Mouse (Mus musculus): ENCODE measurements around the gene A930004D18Rik. TPM values are rescaled to one million over a fixed set of nuclear protein-coding genes. Genes with fewer than 3 reads are reported as not detected.

The A930004D18Rik gene
- polyA plus RNA-seq, 1 experiment from 2014 or later = 13.6 TPM

DNA sequence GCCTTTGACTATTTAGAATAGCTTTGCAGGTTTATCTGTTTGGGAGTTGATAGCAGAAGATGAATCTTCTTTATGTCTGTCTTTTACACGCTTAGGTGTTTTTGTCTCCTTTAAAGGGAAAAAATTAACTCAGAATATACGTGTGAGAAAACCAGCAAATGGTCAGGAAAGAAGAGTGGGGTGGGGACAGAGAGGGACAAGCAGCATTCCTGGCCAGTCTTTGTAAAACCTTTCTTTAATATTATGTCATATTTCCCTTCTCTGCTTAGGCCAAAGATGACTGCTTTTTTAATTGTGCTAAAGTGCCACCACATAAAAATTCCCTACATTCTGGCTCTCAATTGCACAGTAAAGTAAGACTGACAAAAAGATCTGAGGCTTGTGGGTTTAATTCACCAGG is 21.5 kb upstream of the A930004D18Rik start:
- Histone ChIP-seq H3K27me3 (no peaks in the 10 kb centered on the region), H3K4me1 (peaks cover 19% of the 10 kb centered on the region), H3K36me3 (no peaks in the 10 kb centered on the region), H3K4me3 (no peak overlapping the region), H3K9me3 (no peaks in the 10 kb centered on the region), H3K4me2 (no peak overlapping the region), H3K9ac (no peak overlapping the region), H3K27ac (no peak overlapping the region)
- 36% methylated on average over 2 of the region's 2 CpGs for WGBS
- ATAC-seq (ENCODE audit: borderline replicate concordance, extremely low read depth, low FRiP score, low TSS enrichment) = no peak

DNA sequence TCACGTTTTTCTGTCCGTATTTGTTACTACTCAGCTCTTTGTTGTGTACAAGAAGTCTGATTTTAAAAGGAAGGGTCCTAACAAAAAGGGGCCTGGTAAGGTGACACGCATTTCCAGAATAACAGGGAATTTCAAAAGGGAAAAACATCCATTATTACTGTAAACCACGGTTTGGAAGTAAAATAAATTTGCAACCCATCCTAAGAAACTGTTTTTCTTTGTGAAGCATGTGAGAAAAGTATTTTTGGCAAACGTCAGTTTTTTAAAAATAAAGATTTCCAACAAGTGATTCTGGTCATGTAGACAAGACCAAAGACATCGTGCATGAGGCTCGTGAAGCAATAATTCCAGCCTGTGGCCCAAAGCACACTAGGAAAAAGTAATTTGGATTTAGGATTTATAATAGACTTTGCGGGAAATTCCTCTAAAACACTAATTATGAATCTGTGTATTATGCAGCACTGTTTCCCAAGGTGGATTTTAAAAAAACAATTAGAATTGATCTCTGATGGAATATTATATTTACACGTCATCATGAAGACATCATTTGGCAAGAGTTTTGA is 20.7 kb upstream of the A930004D18Rik start:
- H3K9ac ChIP-seq = peak overlapping the region; percentile 91
- 21% methylated on average over 9 of the region's 9 CpGs for WGBS
- H3K27ac ChIP-seq = peak overlapping the region; percentile 99
- peak overlapping the region; percentile 93 for H3K4me2 ChIP-seq
- H3K27me3 ChIP-seq = no peaks in the 10 kb centered on the region
- peaks cover 27% of the 10 kb centered on the region for H3K4me1 ChIP-seq
- peak overlapping the region; percentile 63 for H3K4me3 ChIP-seq
- ATAC-seq (ENCODE audit: borderline replicate concordance, extremely low read depth, low FRiP score, low TSS enrichment) = no peak
- no peaks in the 10 kb centered on the region for H3K36me3 ChIP-seq
- H3K9me3 ChIP-seq = no peaks in the 10 kb centered on the region

DNA sequence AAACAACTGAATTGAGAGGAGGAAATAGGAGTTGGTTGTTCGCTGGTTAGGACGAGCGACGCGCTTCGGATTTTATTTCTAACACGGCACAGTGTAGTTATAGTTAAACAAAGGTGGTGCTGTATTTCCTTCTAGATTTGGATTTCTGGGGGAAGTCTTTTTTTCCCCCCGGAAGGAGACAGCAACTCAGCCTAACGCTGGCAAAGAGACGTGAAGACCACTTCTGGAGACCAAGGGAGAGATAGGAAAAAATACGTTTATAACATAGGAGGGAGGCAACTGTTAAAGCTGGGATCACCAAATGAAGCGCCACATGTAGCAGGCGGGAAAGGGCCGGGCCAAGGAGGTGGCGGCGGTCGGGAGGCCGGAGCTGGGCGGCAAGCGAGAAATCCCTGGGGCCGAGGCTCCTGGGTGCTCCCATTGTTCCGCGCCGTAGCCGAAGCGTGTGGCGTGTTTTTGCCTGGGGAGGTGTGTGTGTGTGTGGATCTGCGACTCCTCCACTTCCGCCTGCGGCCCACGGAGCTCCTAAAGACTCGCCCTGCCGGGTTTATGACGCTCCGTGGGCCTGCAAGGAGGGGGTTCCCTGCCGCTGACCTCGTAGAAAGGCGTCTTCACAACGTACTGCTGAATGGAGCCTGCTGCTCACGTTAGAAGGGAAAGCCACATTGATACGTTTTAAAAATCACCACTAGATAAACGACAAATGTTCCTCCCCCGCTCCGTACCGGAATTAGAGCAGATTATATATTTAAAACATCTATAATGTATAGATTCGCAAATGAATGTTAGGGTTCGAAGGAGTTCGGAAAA is 20.0 kb upstream of the A930004D18Rik start:
- peaks cover 27% of the 10 kb centered on the region for H3K4me1 ChIP-seq
- peak overlapping the region; percentile 91 for H3K9ac ChIP-seq
- ATAC-seq (ENCODE audit: borderline replicate concordance, extremely low read depth, low FRiP score, low TSS enrichment) = no peak
- WGBS = under 1% methylated on average over 48 of the region's 48 CpGs
- H3K4me2 ChIP-seq = peak overlapping the region; percentile 93
- H3K27ac ChIP-seq = peak overlapping the region; percentile 99
- H3K27me3 ChIP-seq = no peaks in the 10 kb centered on the region
- H3K36me3 ChIP-seq = no peaks in the 10 kb centered on the region
- H3K9me3 ChIP-seq = no peaks in the 10 kb centered on the region
- peak overlapping the region; percentile 63 for H3K4me3 ChIP-seq

DNA sequence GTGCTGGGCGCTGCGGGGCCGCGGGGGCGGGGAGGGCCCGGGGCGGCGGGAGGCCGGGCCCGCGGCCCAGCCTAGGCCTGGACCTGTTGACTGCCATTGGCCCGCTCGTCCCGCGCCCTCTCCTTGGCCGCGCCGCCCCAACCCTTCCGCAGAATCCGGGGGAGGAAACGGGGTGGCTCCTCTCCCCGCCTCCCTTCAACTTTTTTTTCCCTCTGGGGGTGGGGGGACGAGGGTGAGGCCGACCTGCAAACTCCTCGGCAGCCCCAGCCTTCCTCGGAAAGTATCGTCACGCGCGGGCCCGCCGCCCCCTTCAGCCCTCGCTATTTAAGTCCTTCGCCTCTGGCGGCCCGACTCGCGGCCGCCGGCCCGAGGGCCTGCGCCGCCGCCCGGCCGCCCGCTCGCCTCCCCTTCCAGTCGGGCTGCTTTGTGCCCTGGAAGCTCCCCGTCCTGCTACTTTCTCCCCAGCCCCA is 19.3 kb upstream of the A930004D18Rik start:
- H3K27me3 ChIP-seq = no peaks in the 10 kb centered on the region
- peak overlapping the region; percentile 63 for H3K4me3 ChIP-seq
- ATAC-seq (ENCODE audit: borderline replicate concordance, extremely low read depth, low FRiP score, low TSS enrichment) = peak; percentile 99
- H3K4me1 ChIP-seq = peaks cover 27% of the 10 kb centered on the region
- no peaks in the 10 kb centered on the region for H3K9me3 ChIP-seq
- H3K27ac ChIP-seq = peak overlapping the region; percentile 99
- H3K9ac ChIP-seq = peak overlapping the region; percentile 91
- under 1% methylated on average over 35 of the region's 50 CpGs for WGBS
- H3K36me3 ChIP-seq = no peaks in the 10 kb centered on the region
- peak overlapping the region; percentile 93 for H3K4me2 ChIP-seq

DNA sequence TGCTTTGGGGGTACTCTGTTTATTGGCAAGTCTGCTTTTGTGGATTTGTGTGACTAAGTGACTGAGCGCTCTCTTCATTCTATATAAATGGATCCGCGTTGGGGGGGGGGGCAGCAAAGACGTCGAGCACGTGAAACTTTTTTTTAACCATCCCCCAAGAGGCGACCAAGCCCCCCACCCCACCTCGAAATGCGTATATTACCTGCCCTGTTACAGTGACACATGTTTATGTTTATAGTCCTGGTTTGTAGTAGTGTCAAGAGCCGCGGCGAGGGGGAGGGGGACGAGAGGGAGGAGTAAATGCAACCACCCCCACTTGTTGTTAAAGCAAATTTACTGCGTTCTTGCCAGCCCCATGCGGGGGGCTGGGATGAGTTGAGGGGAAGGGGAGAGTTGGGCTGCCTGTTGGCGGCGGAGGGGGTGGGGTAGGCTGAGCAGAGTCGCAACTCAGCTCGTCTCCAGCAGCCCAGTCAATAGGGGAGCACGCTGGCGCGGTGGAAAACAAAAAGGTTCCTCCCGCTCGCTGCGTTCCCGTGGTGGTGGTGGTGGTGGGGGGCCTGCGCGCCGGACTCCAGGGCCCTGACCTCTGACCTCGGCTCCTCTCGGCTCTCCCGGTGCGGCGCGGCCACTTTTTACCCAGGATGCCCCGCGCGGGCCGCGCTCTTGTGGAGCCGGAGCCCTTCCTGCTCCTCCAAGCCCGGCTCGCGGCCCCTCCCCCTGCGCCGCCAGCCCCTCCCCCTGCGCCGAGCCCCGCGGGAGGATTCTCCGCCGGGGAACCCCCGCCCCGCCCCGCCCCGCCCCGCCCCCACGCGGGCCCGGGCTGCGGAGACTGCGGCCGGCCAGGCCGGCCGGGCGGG is 18.6 kb upstream of the A930004D18Rik start:
- under 1% methylated on average over 53 of the region's 66 CpGs for WGBS
- H3K27ac ChIP-seq = peak overlapping the region; percentile 99
- no peaks in the 10 kb centered on the region for H3K36me3 ChIP-seq
- H3K4me2 ChIP-seq = peak overlapping the region; percentile 93
- no peaks in the 10 kb centered on the region for H3K27me3 ChIP-seq
- peak overlapping the region; percentile 63 for H3K4me3 ChIP-seq
- peak overlapping the region; percentile 91 for H3K9ac ChIP-seq
- H3K9me3 ChIP-seq = no peaks in the 10 kb centered on the region
- ATAC-seq (ENCODE audit: borderline replicate concordance, extremely low read depth, low FRiP score, low TSS enrichment) = peak; percentile 92
- H3K4me1 ChIP-seq = peaks cover 27% of the 10 kb centered on the region

DNA sequence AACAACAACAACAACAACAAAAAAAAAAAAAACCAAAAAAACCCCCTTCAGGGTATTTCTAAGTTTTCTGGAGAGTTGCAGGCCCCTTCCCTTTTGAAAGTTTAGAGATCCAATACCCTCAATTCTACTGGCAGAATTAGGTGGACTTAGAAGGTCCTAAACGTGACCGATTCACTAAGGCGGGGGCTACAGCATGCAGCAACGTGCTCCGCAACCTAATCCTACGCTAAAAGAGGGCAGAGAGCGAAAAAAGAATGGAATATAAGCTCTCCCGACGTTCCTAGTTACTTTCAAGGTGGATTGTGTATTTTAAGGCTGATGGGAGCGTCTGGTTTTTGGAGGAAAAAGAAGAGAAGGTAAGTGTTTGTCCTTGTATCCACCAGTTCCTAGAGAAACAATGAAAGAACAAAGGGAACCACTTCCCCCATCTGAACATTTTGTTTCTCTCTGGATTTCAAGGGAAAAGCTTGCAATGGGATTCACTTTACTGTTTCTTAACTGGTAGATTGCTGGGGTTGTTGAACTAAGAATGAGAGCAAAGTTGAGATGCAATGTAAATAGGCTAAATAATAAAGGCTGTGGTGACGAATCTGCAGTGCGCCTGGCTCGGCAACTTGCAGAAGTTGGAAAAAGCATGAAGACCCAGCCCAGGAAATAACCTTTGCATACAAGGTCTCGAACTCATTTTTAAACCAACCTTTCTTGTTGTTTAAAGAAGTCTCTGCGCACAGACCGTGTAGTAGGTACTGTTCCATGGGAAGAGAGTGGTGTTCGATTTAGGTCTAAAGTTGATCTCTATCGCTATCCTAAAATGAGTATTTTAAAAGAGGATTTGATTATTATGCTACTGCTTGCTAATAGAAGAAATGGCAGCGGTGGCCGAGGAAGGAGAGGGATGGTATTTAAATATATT is 17.7 kb upstream of the A930004D18Rik start, which contains the start of gene Mllt10:
TSS of gene Mllt10 (plus strand) at position 222 of the 913 bp plus-strand sequence.
- Histone ChIP-seq H3K4me1 (peaks cover 29% of the 10 kb centered on the region), H3K36me3 (no peaks in the 10 kb centered on the region), H3K27me3 (no peaks in the 10 kb centered on the region), H3K4me2 (peak within 1 kb of the TSS; percentile 93), H3K9ac (peak within 1 kb of the TSS; percentile 72), H3K27ac (peak within 1 kb of the TSS; percentile 99), H3K9me3 (no peaks in the 10 kb centered on the region), H3K4me3 (peak within 1 kb of the TSS; percentile 63)
- 4% methylated on average over 20 of the region's 20 CpGs for WGBS
- no peak for ATAC-seq (ENCODE audit: borderline replicate concordance, extremely low read depth, low FRiP score, low TSS enrichment)

DNA sequence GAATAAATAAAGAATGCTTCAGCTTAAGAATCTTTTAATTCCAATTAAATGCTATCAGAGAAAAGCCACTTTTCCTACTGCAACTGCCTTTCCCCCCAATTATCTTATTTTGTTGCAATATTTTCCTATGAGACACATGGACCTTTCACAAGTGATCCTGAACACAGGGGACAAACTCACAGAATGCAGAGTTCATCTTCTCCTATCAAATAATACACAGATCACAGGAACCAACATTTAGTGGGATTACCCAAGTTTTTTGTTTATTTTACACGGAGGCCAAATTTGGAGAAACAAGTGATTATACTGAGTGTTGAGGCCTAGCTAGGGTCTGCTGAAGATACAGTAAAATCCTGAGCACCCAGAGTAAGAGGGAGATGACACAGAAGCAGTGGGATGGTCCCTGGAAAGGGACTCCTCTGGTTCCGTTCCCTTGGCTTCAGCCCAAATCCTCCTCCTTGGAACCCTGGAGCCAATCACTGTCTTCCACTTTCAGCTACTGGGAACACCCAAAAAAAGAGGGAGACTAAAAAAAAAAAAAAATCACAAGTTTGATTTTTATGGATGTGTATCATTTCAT is 16.5 kb upstream of the A930004D18Rik start:
- Histone ChIP-seq H3K4me1 (peaks cover 38% of the 10 kb centered on the region), H3K9me3 (no peaks in the 10 kb centered on the region), H3K27me3 (no peaks in the 10 kb centered on the region), H3K27ac (peak overlapping the region; percentile 99; the same call in 1 of the 2 replicates), H3K4me3 (no peak overlapping the region), H3K4me2 (peak overlapping the region; percentile 93; the same call in 1 of the 2 replicates), H3K36me3 (no peaks in the 10 kb centered on the region), H3K9ac (no peak overlapping the region)
- 2% methylated on average over 2 of the region's 2 CpGs for WGBS
- ATAC-seq (ENCODE audit: borderline replicate concordance, extremely low read depth, low FRiP score, low TSS enrichment) = no peak

DNA sequence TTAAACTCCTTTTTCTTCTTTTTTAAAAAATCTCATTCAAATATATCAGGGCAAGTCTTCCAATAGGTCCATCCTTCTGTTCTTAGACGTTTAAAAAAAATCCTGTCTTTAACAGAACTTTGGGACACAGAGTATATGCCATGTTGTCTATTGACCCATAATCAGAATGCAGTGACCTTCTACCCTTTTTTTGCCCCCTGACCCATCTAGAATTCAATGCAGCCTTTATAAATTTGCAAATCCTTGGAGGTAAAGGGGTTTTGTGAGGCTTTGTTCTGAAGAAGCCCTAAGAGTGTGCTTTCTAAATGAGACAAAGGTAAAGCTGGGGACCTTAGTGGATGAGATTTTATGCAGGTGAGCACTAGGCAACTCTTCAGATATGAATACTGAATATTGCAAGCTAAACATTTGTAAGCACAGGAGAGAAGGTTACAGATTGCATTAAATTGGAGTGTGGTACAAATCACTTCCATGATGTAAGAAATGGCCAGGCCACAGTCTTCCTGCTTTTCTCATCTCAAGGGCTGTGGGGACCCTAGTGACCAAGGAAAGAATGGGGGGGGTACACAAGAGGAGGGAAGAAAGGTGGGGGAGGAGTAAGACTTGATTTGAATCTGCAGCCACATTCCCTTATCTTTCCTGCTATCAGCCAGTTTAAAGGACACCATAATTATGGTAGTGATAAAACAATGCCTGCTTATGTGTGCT is 15.9 kb upstream of the A930004D18Rik start:
- peaks cover 32% of the 10 kb centered on the region for H3K4me1 ChIP-seq
- H3K36me3 ChIP-seq = no peaks in the 10 kb centered on the region
- H3K27me3 ChIP-seq = no peaks in the 10 kb centered on the region
- H3K27ac ChIP-seq = peak overlapping the region; percentile 99; the same call in 1 of the 2 replicates
- no peak for ATAC-seq (ENCODE audit: borderline replicate concordance, extremely low read depth, low FRiP score, low TSS enrichment)
- no peak overlapping the region for H3K9ac ChIP-seq
- 60% methylated on average over 1 of the region's 1 CpGs for WGBS
- no peak overlapping the region for H3K4me2 ChIP-seq
- no peaks in the 10 kb centered on the region for H3K9me3 ChIP-seq
- no peak overlapping the region for H3K4me3 ChIP-seq

DNA sequence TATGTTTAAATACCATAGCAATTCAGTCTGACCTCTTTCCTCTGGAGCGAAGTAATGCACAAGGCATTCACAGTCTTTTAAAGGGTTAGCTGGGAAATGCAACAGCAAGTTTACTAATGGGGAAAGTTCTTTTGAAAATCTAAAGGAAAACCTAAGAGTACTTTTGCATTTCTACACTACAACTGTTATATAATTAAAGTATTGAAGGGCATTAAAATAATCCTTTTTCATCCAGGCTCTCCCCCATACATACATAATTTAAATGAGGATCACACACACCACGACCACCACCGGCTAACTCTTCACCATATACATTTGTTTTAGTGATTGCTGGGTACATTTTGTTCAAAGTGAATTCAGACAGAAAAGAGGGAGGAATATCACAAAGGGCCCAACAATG is 15.0 kb upstream of the A930004D18Rik start:
- H3K4me1 ChIP-seq = peaks cover 27% of the 10 kb centered on the region
- ATAC-seq (ENCODE audit: borderline replicate concordance, extremely low read depth, low FRiP score, low TSS enrichment) = no peak
- no peak overlapping the region for H3K4me2 ChIP-seq
- no peaks in the 10 kb centered on the region for H3K9me3 ChIP-seq
- H3K9ac ChIP-seq = no peak overlapping the region
- no peak overlapping the region for H3K27ac ChIP-seq
- H3K36me3 ChIP-seq = no peaks in the 10 kb centered on the region
- no peak overlapping the region for H3K4me3 ChIP-seq
- H3K27me3 ChIP-seq = no peaks in the 10 kb centered on the region
- 75% methylated on average over 3 of the region's 3 CpGs for WGBS

DNA sequence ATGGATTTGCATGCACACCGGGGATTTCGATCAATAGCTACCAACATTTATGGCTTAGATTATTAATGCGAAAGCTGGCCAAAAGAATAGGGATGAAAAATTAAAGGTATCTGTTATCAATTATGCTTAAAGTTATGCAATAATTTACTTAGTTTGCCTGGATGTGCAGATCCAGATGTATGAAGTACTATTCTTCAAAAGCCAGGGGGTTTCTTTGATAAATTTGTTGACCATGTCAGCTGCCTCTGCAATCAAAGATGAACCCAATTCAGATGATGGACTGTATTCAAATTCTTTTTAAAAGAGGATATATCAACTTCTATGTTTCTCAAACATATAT is 14.3 kb upstream of the A930004D18Rik start:
- Histone ChIP-seq H3K27me3 (no peaks in the 10 kb centered on the region), H3K36me3 (no peaks in the 10 kb centered on the region), H3K9me3 (no peaks in the 10 kb centered on the region), H3K9ac (no peak overlapping the region), H3K4me2 (no peak overlapping the region), H3K4me1 (peaks cover 27% of the 10 kb centered on the region), H3K4me3 (no peak overlapping the region), H3K27ac (no peak overlapping the region)
- no peak for ATAC-seq (ENCODE audit: borderline replicate concordance, extremely low read depth, low FRiP score, low TSS enrichment)
- 73% methylated on average over 3 of the region's 3 CpGs for WGBS

Data from lung, embryonic 15.5 days (tissue).